Mouse (Mus musculus) stomach, embryonic 16.5 days (tissue): ENCODE results near the gene Gm20075. TPM values are rescaled to one million over a fixed set of nuclear protein-coding genes. Genes with fewer than 3 reads are reported as not detected.
"Not testable (repeated sequence)": the region's sequence is repeated elsewhere in the genome, so short reads cannot be mapped to it uniquely, and the experiment has no call there.

Source experiments
- ATAC-seq: fragments of 200-750 bp; cut with Nextera tagmentation; 2 replicates; pipeline ENCODE4 v1.8.0; 2017; ENCODE audit warnings: moderate number of reproducible peaks, moderate TSS enrichment; ENCODE audit not compliant: insufficient read depth, low FRiP score
- H3K27ac ChIP-seq: fragments of 300-500 bp; sonication (generic); 2 replicates; pipeline ENCODE4 v1.5.1; 2014; ENCODE audit warnings: low read length
- H3K27me3 ChIP-seq: fragments of 300-500 bp; sonication (generic); 2 replicates; pipeline ENCODE4 v1.6.1; 2014; ENCODE audit warnings: low read length, control low read depth, mixed read lengths; ENCODE audit not compliant: control insufficient read depth, insufficient read depth
- H3K36me3 ChIP-seq: fragments of 300-500 bp; sonication (generic); 2 replicates; pipeline ENCODE4 v1.6.1; 2014; ENCODE audit warnings: low read length; ENCODE audit not compliant: control insufficient read depth, insufficient read depth
- H3K4me1 ChIP-seq: fragments of 300-500 bp; sonication (generic); 2 replicates; pipeline ENCODE4 v1.6.1; 2014; ENCODE audit warnings: low read length, control low read depth, mixed read lengths; ENCODE audit not compliant: control insufficient read depth, insufficient read depth
- H3K4me2 ChIP-seq: fragments of 300-500 bp; sonication (generic); 2 replicates; pipeline ENCODE4 v1.6.1; 2014; ENCODE audit warnings: low read depth, low read length, mixed read lengths
- H3K4me3 ChIP-seq: fragments of 300-500 bp; sonication (generic); replicated peaks from 2 replicates; pipeline ENCODE4 v1.5.1; 2014; ENCODE audit warnings: mild to moderate bottlenecking, low read length
- H3K9ac ChIP-seq: fragments of 300-500 bp; sonication (generic); 2 replicates; pipeline ENCODE4 v1.6.1; 2014; ENCODE audit warnings: low read length
- H3K9me3 ChIP-seq: fragments of 300-500 bp; sonication (generic); replicated peaks from 2 replicates; pipeline ENCODE4 v1.6.1; 2016; ENCODE audit warnings: low read length, control low read depth; ENCODE audit not compliant: control insufficient read depth
- WGBS: fragments of 180-500 bp; shearing (Covaris S2); extraction: QIAGEN DNeasy Blood & Tissue Kit; methylation state at CpG from one replicate; pipeline ENCODE4 v1.1.7; 2014; 5-methylcytosine and 5-hydroxymethylcytosine counted together
- polyA plus RNA-seq: library from polyadenylated mRNA; unstranded; fragments of >200 nt; fragmentation: Nextera tagmentation; extraction: Ambion mirVana; gene quantifications from 2 replicates; pipeline ENCODE4 v1.2.1, GENCODE M21; 2015

Gene Gm20075
- polyA plus RNA-seq, result 18.2 and 29.0 TPM in 2 replicates

DNA sequence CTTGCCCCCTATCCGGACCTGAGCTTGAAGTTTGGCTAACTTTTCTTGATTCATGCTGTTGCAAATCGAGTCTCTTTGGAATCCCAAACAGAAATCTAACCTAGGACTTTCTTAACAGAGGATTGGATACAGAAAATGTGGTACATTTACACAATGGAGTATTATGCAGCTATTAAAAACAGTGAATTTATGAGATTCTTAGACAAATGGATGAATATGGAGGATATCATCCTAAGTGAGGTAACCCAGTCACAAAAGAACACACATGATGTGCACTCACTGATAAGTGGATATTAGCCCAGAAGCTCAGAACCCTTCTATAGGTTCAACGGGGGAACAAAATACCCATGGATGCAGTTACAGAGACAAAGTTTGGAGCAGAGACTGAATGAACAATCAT, at the start of gene Gm20075:
Gm20075 (minus strand) TSS at position 101 of the 400 bp plus-strand sequence.
- not testable (repeated sequence) for H3K27me3 ChIP-seq, H3K4me3 ChIP-seq, H3K4me1 ChIP-seq, H3K4me2 ChIP-seq, H3K36me3 ChIP-seq, ATAC-seq, H3K27ac ChIP-seq, H3K9me3 ChIP-seq, H3K9ac ChIP-seq
- WGBS, result 89% methylated on average over 3 of the region's 3 CpGs

DNA sequence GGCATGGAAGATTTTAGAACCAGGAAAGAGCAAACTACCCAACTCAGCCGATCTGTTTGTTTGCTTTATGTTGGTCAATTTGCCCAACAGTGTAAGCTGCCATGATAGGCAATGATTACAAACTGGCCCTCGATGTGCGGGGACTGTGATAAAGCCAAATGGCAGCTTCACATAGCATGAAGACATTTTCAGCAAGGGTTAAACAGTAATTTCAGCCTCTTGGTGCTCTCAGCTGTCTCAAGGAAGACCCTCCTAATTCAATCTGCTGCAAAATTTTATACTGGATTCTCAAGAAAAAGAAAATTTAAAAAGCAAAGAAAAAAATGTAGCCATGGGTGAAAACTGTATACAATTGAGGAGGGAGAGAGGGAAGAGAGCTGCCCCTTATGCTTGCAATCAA, 47.9 kb upstream of the Gm20075 start:
- Histone ChIP-seq H3K27me3 (peaks cover 58% of the 10 kb centered on the region), H3K27ac (no peak overlapping the region), H3K9ac (no peak overlapping the region), H3K4me2 (no peak overlapping the region), H3K4me3 (no peak overlapping the region), H3K36me3 (no peaks in the 10 kb centered on the region), H3K4me1 (peaks cover 13% of the 10 kb centered on the region), H3K9me3 (no peaks in the 10 kb centered on the region)
- no peak for ATAC-seq
- 69% methylated on average over 3 of the region's 3 CpGs for WGBS

DNA sequence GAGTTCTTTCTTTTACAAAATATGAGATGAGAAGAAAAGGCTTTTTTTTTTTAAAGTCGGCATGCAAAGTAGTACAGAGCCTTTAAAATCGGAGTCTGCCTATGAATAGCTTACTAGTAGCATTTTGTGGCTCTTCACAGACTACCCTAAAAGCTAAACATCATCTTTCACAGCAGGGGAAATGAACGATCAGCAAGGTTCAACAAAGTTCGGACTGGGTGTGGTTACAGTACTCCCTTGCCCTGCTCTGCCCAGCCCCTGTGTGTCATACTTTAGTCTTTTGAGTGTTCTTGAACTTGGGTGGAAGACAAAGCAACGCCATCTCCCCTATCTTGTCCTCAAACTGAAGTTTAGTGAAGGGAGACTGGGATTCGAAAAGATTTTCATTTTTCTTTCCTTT, 45.5 kb upstream of the Gm20075 start:
- no peak overlapping the region for H3K27ac ChIP-seq
- ATAC-seq, result no peak
- no peak overlapping the region for H3K4me3 ChIP-seq
- H3K9ac ChIP-seq, result no peak overlapping the region
- H3K4me1 ChIP-seq, result peaks cover 6% of the 10 kb centered on the region; the same call in 1 of the 2 replicates
- H3K27me3 ChIP-seq, result peaks cover 33% of the 10 kb centered on the region
- WGBS, result 61% methylated on average over 6 of the region's 6 CpGs
- no peak overlapping the region for H3K4me2 ChIP-seq
- H3K36me3 ChIP-seq, result no peaks in the 10 kb centered on the region
- H3K9me3 ChIP-seq, result no peaks in the 10 kb centered on the region

DNA sequence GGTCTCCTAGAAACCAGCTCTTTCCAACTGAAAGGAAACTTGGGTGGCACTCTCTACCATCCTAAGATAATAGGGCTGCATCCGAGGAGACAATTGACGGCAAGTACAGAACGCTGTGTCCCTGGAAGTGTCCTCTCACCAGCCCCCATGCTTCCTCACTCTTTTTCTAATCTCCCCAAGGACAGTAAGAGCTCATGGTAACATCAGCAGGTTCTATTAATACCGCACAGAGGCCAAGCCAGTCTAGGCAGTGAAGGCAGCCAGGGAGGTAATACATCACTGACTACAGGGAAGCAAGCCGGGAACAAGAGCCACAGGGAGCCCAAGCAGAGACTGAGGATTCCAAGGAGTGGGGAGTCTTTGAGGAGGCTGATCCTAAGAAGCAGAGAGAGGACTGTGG, 43.8 kb upstream of the Gm20075 start:
- Histone ChIP-seq H3K4me2 (no peak overlapping the region), H3K4me1 (no peaks in the 10 kb centered on the region), H3K9me3 (no peaks in the 10 kb centered on the region), H3K36me3 (no peaks in the 10 kb centered on the region), H3K27me3 (peaks cover 17% of the 10 kb centered on the region), H3K4me3 (no peak overlapping the region), H3K27ac (no peak overlapping the region), H3K9ac (no peak overlapping the region)
- ATAC-seq, result no peak
- WGBS, result 68% methylated on average over 5 of the region's 5 CpGs

DNA sequence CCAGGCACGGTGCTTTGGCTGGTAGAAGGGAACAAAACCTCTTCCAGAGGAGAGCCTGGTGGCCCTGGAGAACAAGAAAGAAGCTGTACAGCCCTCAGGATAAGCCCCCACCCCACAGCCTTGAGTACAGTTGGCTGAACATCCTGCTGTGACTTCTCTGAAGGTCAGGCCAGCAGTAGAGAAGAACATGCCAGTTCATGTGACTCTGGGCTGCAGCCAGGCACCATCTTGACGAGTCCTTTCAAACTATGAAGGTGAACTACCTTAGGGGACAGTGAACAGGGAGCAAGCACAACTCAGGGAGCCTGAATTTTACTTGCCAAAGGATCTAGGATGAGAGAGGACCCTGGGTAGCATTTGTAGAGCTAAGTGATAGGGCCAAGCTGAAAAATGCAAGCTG, 31.5 kb upstream of the Gm20075 start:
- no peak for ATAC-seq
- Histone ChIP-seq H3K27ac (no peak overlapping the region), H3K27me3 (no peaks in the 10 kb centered on the region), H3K36me3 (no peaks in the 10 kb centered on the region), H3K4me1 (no peaks in the 10 kb centered on the region), H3K9me3 (no peaks in the 10 kb centered on the region), H3K9ac (no peak overlapping the region), H3K4me3 (no peak overlapping the region), H3K4me2 (no peak overlapping the region)
- 74% methylated on average over 2 of the region's 2 CpGs for WGBS

DNA sequence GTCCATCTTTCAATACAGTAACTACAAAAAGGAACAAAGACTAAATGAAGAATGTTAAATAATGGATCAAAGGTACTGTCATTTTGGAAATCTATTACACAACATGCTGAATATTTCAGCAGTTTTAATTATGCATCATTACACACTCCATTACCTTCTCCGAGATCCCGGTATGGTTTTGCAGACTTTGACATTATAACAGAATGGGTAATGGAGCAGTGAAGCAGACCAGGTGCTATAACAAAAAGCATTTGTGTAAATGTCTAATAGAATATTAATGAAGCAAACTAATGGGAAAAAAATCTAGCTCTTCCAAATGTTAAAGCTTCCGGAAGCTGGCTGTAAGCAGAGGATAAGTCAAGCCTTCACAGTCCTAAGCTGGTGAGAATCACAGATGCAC, 29.6 kb upstream of the Gm20075 start:
- Histone ChIP-seq H3K9ac (no peak overlapping the region), H3K36me3 (no peaks in the 10 kb centered on the region), H3K4me3 (no peak overlapping the region), H3K27ac (no peak overlapping the region), H3K4me1 (no peaks in the 10 kb centered on the region), H3K4me2 (no peak overlapping the region), H3K27me3 (no peaks in the 10 kb centered on the region), H3K9me3 (no peaks in the 10 kb centered on the region)
- 85% methylated on average over 3 of the region's 3 CpGs for WGBS
- no peak for ATAC-seq

DNA sequence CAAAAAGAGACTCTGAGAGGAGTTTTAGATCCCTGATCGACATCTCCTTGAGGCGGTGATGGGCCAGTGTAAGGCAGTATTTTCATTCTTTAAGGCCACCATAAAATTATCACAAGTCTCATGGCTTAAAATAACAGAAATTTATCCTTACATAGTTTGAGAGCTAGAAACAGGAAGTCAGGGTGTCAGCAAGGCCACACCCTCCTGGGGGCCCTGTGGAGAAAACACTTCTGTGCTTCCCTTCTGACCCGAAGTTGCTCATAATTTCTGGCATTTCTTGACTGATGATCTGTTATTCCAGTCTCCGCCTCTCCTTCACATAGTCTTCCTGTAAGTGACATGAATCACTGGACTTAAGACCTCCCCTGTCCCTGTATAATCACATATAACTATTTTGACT, 25.2 kb upstream of the Gm20075 start:
- H3K27ac ChIP-seq, result no peak overlapping the region
- no peaks in the 10 kb centered on the region for H3K4me1 ChIP-seq
- H3K4me2 ChIP-seq, result no peak overlapping the region
- H3K27me3 ChIP-seq, result no peaks in the 10 kb centered on the region
- no peaks in the 10 kb centered on the region for H3K36me3 ChIP-seq
- ATAC-seq, result no peak
- WGBS, result 62% methylated on average over 4 of the region's 4 CpGs
- H3K9me3 ChIP-seq, result no peaks in the 10 kb centered on the region
- no peak overlapping the region for H3K4me3 ChIP-seq
- no peak overlapping the region for H3K9ac ChIP-seq

DNA sequence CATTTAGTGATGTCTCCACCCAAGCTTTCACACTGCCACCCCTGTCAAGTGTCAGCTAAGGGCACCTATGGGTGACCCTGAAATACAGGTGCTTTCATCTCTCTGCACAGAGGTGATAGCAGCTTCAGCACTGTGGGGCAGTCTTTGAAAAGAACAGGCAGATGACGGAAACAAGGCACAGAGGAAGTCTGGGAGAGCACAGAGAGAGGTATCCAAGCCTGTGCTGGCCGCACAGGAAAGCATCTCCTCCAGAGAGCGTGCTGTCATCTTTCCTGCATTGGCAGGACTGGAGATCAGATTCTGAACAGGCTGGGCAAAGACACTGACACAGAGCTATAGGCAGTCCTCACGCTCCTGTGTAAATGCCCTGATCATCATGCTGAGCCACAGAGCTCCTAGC, 9.8 kb upstream of the Gm20075 start:
- H3K36me3 ChIP-seq, result no peaks in the 10 kb centered on the region
- H3K9me3 ChIP-seq, result no peaks in the 10 kb centered on the region
- H3K4me1 ChIP-seq, result no peaks in the 10 kb centered on the region
- no peaks in the 10 kb centered on the region for H3K27me3 ChIP-seq
- H3K4me3 ChIP-seq, result no peak overlapping the region
- no peak overlapping the region for H3K9ac ChIP-seq
- ATAC-seq, result no peak
- H3K27ac ChIP-seq, result no peak overlapping the region
- WGBS, result 69% methylated on average over 4 of the region's 4 CpGs
- no peak overlapping the region for H3K4me2 ChIP-seq

DNA sequence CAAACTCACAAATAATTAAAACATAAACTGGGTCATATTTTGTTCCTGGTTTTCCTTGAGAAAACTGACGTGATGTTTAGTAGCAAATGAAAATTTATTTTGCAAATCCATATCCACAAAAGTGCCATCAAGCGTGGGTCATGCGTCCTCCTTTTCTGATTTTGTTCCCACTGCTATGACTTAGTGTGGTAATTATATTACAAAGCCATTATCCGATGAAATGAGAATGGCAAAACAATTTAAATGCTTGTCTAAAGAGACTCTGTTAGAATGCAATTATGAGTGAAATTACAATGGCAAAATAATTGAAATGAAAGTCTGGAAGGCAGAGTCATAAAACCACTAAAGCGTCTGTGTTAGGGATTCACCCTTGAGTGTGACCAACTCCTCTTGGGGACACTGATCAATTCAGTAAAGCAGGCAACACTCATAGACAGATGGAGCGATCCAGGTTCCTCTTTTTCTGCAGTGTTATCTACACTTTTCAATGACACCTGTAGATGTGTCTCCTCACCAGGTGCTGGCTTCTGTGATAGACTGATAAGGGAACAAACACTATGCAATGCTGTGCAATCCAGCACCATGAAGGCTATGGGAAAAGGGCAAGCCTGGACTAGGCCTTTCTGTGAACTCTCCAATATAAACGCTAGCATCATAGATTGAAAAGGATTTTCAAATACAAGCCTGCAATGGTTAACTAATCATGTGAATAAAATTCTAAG, 4.6 kb upstream of the Gm20075 start:
- H3K4me3 ChIP-seq, result no peak overlapping the region
- no peak overlapping the region for H3K9ac ChIP-seq
- no peaks in the 10 kb centered on the region for H3K27me3 ChIP-seq
- H3K4me1 ChIP-seq, result no peaks in the 10 kb centered on the region
- H3K36me3 ChIP-seq, result no peaks in the 10 kb centered on the region
- no peak for ATAC-seq
- H3K4me2 ChIP-seq, result no peak overlapping the region
- H3K27ac ChIP-seq, result no peak overlapping the region
- WGBS, result 71% methylated on average over 7 of the region's 7 CpGs
- H3K9me3 ChIP-seq, result no peaks in the 10 kb centered on the region
